Mouse (Mus musculus): ENCODE measurements around the gene D330045A20Rik.

- TF ChIP-seq CTCF (IDR thresholded peaks at IDR 0.05; ENCODE audit: low read depth) (no peak), EP300 (optimal IDR thresholded peaks at IDR 0.05) (no peak)
These were observed 44.3 kb downstream of the D330045A20Rik start for GRCm38 (mm10) chrX:139524303-139525091.
